Mouse (Mus musculus): ENCODE results near the gene Gm6588. TPM values are rescaled to one million over a fixed set of nuclear protein-coding genes. Genes with fewer than 3 reads are reported as not detected.

Gm6588 gene
- total RNA-seq, 2 experiments from 2014 or later = not detected

DNA sequence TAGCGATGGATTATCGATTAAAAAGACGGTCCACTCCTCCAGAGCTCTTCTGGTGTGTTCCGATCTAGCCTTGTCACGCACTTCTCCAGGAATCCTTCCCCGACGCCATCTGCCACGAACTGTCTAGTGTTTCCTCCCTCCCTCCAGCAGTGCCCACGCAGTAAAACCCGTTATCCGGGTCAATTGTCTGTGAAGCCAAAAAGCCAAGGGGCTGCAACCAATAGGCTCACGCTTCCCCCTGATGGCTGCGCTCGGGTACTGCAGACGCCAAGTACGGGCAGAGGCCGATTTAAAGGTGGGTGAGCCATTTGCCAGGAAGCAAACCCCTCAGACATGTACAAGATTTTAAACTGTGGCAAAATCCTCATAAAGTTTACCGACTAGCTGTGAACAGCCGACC, 20.3 kb upstream of the Gm6588 start:
- TF ChIP-seq CTCF (IDR thresholded peaks at IDR 0.05) = peak; percentile 80
- intact Hi-C loops (cut with DNase I) = loop anchor here (2.0 to 5.0 kb wide), 4 partner anchors 37 to 217 kb away; partner anchors contain the start of gene Asphd2
- peak; percentile 68 to 75 for DNase-seq (ENCODE audit: extremely low spot score in 1 of 2, low spot score in 2 of 2)
- Histone ChIP-seq H3K4me3 (no peak overlapping the region), H3K27ac (no peak overlapping the region)

DNA sequence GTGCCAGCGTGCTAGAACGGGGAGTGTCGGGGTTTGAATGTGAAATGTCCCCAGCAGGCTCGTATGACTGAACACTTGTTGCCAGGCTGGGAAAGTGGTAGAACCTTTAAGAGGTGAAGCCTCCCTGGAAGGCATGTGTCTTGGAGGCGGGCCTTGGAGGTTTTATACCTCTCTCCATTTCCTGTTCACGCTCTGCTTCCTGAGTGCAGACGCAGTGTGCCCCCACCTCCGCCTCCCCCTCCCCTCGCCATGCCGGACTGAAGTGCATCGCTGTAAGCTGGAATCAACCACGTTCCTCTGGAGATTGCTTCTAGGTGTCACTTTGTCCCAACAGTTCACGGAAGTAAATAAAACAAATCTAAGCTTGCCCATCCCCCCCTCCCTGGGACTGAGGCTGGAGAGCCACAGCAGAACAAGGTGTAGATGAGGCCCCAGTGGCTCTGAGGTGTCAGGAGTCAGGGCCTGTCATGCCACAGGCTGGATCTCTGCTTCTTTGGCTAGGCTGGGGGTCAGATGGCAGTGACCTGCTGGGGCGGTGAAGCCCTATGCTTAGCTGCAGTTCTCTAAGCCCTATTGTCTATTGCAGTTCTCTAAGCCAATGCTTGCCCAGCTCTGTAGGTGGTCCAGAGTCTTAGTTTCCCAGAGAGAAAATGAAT, 18.0 kb upstream of the Gm6588 start:
- TF ChIP-seq CTCF (IDR thresholded peaks at IDR 0.05) = no peak
- no peak overlapping the region; the same call in 1 of the 2 replicates for H3K27ac ChIP-seq
- intact Hi-C loops (cut with DNase I) = loop anchor here (5.0 to 10.0 kb wide), 2 partner anchors 621 to 654 kb away; partner anchors contain the start of gene Crybb3
- H3K4me3 ChIP-seq = no peak overlapping the region
- DNase-seq (ENCODE audit: extremely low spot score in 1 of 2, low spot score in 2 of 2) = no peak

DNA sequence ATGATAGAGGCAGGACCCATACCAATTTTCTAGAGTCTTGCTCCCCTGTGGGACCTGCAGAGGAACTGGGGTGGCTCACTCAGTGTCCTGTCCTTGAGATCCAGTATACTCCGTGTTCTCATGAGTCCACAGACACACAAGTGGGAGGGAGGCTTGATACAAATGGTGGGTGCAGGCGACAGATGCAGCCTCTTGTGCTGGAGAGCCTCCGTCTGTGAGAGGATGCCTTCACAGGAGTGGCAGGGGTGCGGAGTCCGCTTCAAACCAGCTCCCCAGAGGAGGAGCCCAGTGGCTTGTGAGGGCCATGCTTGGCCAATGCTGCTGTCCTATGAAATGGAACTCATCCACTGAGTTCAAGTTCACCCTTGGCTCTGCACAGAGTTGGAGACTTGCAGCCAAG, 17.2 kb upstream of the Gm6588 start:
- H3K4me3 ChIP-seq = no peak overlapping the region
- TF ChIP-seq CTCF (IDR thresholded peaks at IDR 0.05) = no peak
- no peak overlapping the region; the same call in 1 of the 2 replicates for H3K27ac ChIP-seq
- intact Hi-C loops (cut with DNase I) = loop anchor here (2.0 to 10.0 kb wide), 3 partner anchors 433 to 653 kb away; partner anchors contain the start of gene Crybb3
- DNase-seq (ENCODE audit: extremely low spot score in 1 of 2, low spot score in 2 of 2) = no peak

DNA sequence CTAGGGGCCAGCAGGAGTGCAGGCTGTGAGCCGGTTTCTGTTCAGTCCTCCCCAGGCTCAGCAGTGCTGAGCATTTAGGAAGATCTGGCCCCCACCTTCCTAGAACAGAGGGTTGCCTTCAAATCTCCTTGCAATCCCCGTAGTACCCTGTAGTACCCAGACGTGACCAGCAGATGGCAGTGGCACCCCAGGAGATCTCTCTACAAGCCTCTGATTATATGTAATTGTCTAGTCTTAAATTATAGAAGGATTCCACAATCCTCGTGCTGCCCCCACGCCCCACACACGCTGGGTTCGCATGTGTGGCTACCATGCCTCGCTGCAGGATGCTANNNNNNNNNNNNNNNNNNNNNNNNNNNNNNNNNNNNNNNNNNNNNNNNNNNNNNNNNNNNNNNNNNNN, 16.2 kb upstream of the Gm6588 start:
- H3K27ac ChIP-seq = no peak overlapping the region
- peak; percentile 76 to 84 for DNase-seq (ENCODE audit: extremely low spot score in 1 of 2, low spot score in 2 of 2)
- TF ChIP-seq CTCF (IDR thresholded peaks at IDR 0.05) = peak; percentile 96
- no peak overlapping the region for H3K4me3 ChIP-seq
- intact Hi-C loops (cut with DNase I) = loop anchor here (2.0 to 10.0 kb wide), 3 partner anchors 432 to 652 kb away; partner anchors contain the start of gene Crybb3

DNA sequence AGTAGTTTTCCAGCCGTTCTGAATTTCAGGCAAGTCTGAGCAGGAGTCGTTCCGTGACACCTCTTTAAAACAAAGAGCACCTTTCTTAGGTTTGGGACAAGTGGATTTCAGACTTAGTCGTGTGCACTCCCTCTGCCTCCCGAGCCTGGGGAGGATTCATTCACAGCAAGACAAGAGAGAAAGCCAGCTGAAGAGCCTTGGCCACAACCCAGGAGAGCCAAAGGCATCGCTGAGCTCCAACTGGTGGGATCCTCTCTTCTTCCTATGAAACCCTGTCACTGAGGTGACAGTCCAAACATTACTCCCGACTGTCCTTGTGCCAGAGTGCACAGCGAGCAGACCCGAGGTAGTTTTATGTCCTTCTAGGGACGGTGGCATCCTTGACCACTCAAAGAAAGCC, 10.7 kb upstream of the Gm6588 start:
- DNase-seq (ENCODE audit: extremely low spot score in 1 of 2, low spot score in 2 of 2) = no peak
- TF ChIP-seq CTCF (IDR thresholded peaks at IDR 0.05) = no peak
- no peak overlapping the region for H3K27ac ChIP-seq
- intact Hi-C loops (cut with DNase I) = loop anchor here (10.0 kb wide), 1 partner anchor 646 kb away; the partner anchor contains the start of gene Crybb3
- no peak overlapping the region for H3K4me3 ChIP-seq

DNA sequence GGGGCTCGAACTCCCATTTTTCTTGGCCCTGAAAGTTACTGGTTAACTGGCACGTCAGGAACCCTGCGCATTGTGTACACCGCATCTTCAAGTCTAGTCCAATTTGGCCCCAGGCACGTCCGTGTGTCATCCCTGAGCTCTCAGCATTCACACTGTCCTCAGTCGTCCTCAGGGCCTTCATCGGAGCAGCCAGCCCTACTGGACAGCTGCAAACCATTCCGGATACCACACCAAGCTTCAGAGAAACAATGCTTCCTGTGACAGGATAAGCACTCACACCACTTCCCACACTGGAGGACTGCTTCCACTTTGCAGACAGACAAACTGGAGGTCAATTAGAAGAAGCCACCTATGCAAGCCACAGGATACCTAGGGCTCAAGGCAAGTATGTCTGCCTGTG, 3.9 kb downstream of the Gm6588 start:
- no peak for DNase-seq (ENCODE audit: extremely low spot score in 1 of 2, low spot score in 2 of 2)
- H3K27ac ChIP-seq = no peak overlapping the region
- intact Hi-C loops (cut with DNase I) = no loop called here
- no peak for TF ChIP-seq CTCF (IDR thresholded peaks at IDR 0.05)
- H3K4me3 ChIP-seq = no peak overlapping the region

DNA sequence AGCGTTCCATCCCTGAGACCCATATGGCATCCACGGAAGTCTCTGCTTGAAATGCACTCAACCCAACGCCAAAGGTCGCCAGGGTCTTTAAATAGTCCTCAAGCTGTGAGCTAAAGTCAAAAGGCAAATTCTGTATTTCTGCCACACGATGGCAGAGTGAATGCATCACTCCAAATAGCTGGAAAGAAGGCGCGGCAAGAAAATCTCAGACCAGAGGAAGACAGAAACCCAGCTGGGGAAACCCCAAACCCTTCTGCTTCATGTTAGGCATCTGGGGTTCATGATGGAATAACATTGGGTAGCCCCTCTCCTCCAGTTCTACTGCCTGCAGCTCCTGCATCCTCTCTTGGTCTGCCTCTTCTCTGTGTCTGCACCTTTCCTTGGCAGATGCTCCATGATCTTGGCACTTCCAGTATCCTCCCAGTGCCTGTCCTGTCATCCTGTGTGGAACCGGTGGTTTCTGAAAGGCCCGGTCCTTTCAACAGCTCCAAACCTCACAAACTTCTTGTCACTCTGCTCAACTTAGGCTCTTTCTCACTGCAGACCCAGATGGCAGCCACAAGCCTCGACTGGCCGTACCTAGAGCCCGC, 5.8 kb downstream of the Gm6588 start:
- Histone ChIP-seq H3K4me3 (no peak overlapping the region), H3K27ac (no peak overlapping the region; the same call in 1 of the 2 replicates)
- intact Hi-C loops (cut with DNase I) = no loop called here
- TF ChIP-seq CTCF (IDR thresholded peaks at IDR 0.05) = peak; percentile 52
- no peak for DNase-seq (ENCODE audit: extremely low spot score in 1 of 2, low spot score in 2 of 2)

DNA sequence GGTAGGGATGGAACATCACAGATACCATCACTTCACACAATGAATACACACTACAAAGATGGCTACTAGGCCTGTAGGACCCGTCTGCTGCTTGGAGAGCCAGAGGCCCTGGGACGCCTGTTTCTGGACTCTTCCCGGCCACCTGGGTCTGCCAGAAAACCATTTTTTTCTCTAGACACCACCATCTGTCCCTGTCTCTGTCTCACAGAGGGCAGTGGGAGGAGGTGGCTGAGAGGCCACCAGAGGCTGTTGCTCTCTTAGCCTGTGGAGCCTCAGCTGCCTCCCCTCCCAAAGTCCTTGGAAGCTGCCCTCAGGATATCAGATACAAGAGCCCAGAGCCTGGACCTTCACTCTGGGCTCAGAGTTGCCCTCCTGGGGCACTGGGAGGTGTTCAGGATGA, 10.7 kb downstream of the Gm6588 start:
- Histone ChIP-seq H3K4me3 (no peak overlapping the region), H3K27ac (no peak overlapping the region)
- no peak for DNase-seq (ENCODE audit: extremely low spot score in 1 of 2, low spot score in 2 of 2)
- no peak for TF ChIP-seq CTCF (IDR thresholded peaks at IDR 0.05)
- intact Hi-C loops (cut with DNase I) = no loop called here

DNA sequence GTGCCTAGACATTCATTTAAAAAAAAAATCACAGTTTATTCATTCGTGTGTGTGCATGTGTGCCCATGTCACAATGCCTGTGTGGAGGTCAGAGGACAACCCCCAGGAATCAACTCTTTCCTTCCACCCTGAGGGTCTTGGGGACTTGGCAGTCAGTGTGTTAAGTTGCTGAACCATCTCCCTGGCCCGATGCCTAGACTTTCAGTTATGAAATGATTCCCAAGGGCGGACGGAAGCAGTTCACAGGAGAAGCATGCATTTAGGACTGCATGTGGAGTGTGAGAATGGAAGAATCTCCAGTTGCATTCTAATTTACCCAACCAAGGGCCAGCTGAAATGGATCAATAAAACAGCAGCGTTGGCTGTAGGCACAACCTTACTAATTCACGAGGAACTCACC, 17.1 kb downstream of the Gm6588 start:
- Histone ChIP-seq H3K27ac (no peak overlapping the region), H3K4me3 (no peak overlapping the region)
- DNase-seq (ENCODE audit: extremely low spot score in 1 of 2, low spot score in 2 of 2) = no peak
- intact Hi-C loops (cut with DNase I) = no loop called here
- TF ChIP-seq CTCF (IDR thresholded peaks at IDR 0.05) = no peak

DNA sequence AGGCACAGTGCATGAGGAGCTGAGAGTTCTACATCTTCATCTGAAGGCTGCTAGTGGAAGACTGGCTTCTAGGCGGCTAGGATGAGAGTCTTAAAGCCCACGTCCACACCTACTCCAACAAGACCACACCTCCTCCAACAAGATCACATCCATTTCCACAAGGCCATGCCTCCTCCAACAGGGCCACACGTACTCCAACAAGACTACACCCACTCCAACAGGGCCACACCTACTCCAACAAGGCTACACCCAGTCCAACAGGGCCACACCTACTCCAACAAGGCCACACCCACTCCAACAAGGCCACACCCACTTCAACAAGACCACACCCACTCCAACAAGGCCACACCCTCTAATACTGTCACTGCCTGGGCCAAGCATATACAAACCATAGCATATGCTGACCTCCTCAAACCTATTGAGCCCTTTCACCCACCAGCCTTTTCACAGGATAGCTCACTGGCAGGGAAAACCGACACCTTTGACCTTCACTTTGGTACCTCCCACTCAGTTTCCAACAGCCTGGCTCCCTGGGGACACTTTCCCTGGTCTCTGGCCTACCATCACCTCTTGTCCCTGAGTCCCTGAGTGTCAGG, 19.9 kb downstream of the Gm6588 start:
- Histone ChIP-seq H3K27ac (no peak overlapping the region), H3K4me3 (no peak overlapping the region)
- TF ChIP-seq CTCF (IDR thresholded peaks at IDR 0.05) = no peak
- intact Hi-C loops (cut with DNase I) = loop anchor here (2.0 kb wide), 1 partner anchor 106 kb away; no protein-coding TSS in a partner anchor
- no peak for DNase-seq (ENCODE audit: extremely low spot score in 1 of 2, low spot score in 2 of 2)

DNA sequence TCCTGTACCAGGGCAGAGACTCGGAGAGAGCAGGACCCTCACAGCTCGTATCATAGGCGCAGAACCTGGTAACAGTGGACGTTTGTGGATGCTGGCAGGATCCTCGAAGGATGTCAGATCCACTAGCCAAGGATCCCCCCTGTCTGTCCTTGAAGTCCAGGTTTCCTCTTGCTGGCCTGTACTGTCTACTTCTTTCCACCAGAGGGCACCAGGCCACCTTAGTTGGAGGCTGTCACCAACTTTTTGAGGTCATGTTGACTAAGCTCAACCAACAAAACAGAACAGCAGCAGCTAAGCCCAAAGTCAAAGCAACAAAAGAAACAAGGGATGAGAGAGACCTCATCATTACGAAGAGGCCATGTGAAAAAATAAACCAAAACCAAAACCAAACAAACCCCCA, 20.9 kb downstream of the Gm6588 start:
- Histone ChIP-seq H3K27ac (no peak overlapping the region), H3K4me3 (no peak overlapping the region)
- peak; percentile 78 for TF ChIP-seq CTCF (IDR thresholded peaks at IDR 0.05)
- DNase-seq (ENCODE audit: extremely low spot score in 1 of 2, low spot score in 2 of 2) = peak; percentile 58 to 69
- intact Hi-C loops (cut with DNase I) = loop anchor here (5.0 kb wide), 2 partner anchors 172 to 397 kb away; no protein-coding TSS in a partner anchor

DNA sequence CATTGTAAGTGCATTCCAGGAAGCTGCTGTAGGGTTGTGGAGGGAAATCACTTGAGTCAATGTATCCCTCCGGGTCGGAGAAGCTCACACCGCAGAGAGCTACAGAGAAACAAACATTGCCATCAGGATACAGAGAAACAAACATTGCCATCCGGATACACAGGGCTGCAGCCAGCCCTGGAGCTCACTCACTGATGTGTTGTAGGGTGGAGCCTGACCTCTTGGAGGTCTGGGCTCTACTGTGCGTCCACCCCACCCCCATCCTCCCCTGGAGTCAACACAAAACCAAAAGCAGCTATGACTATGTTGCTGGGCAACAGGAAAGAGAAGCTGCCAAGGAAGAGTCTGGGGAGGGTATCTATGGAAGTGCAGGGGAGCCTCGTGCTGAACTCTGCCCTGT, 24.2 kb downstream of the Gm6588 start:
- no peak for TF ChIP-seq CTCF (IDR thresholded peaks at IDR 0.05)
- intact Hi-C loops (cut with DNase I) = loop anchor here (5.0 kb wide), 2 partner anchors 169 to 394 kb away; no protein-coding TSS in a partner anchor
- no peak overlapping the region for H3K4me3 ChIP-seq
- no peak overlapping the region for H3K27ac ChIP-seq
- no peak for DNase-seq (ENCODE audit: extremely low spot score in 1 of 2, low spot score in 2 of 2)

Measured in left cerebral cortex, adult 2 months (tissue).